Mouse (Mus musculus) adrenal gland, postnatal 0 days (tissue): Measurements from ENCODE around the gene Slc5a6. TPM values are rescaled to one million over a fixed set of nuclear protein-coding genes. Genes with fewer than 3 reads are reported as not detected.

Experiments
- polyA plus RNA-seq: library from polyadenylated mRNA; unstranded; fragments of >200 nt; fragmentation: Nextera tagmentation; extraction: Ambion mirVana; gene quantifications from 2 replicates; pipeline ENCODE4 v1.2.1, GENCODE M21; 2015

The Slc5a6 gene
- 5.9 and 7.6 TPM in 2 replicates for polyA plus RNA-seq

DNA sequence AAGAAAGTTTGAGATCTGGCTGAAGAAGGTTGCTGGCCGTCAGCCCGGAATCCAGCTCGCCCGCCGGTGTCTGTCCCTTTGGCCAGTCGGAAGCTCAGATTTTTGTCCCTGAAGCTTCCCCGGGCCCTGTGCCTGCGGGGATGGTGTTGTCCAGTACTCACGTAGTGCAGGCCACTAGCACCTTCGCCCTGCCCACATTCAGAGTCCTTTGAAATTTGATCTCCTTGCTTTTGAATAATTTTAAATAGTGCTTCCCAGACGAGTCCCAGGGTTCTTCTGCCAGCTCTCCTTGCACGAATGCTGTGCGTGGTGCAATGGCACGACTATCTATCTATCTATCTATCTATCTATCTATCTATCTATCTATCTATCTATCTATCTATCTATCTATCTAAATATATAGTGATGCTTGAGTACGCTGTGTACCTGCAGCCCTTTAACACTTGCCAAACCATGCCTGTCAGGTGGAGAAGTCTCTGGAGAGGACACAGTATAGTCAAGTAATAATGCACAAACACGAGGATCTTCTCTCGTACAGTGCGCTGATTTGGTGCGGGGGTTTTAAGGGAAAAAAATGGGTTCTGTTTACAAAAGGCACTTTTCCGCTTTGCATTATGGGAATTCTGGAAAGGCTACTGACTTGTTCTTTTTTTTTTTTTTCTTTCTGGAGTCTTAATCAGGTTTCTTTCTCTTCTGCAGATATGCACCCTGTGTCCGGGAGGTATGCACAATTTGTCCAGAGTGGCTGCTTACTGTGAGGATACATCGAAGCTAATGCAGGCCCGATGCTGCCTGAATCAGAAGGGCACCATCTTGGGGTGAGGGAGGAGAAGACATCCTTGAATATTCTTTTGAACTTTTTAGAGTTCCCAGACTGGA, at the start of gene Slc5a6:
Slc5a6 (minus strand) TSS at position 162 of the 879 bp plus-strand sequence.

DNA sequence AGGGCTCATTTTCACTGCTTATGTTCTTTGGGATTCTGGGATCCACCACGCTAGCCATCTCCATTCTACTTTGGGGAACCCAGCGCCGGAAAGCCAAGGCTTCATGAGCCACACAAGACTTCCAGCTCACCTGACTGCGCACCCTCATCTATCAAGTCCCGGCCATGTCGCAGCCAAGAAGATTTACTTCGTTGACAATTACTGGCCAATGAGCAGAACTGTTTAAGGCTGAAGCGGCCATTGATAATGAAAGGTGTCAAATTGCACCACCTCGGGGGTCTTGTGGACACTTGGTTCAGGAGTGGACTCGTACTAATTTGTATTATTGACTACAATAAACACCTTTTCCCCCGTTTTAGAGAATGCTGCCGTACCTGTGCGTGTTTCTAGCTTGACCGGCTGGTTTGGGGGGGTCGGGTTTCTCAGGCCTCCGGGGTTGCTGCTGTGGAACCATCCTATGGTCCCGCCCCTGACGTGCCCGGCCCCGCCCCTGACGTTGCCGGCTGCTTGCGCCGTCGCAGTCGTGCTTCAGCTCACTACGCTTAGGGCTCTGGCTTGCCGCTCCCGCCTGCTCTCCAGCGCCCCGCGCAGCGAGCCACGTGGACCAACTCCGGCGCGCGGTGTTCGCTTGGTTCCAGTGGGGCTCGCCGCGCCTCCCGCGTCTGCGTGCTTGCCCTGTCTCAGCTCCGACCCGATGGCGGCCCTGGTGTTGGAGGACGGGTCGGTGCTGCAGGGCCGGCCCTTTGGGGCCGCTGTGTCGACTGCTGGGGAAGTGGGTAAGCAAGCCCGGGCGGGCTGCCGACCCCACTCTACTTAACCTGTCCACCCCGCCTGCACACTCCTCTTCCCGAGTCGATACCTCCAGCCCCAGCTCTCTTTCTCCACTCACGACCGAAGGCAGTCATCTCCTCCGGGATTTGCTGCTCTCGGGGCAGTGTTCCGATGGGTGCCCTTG, 5.8 kb upstream of the Slc5a6 start, which contains the start of gene Cad:
Cad (plus strand) TSS at position 520 of the 955 bp plus-strand sequence.

DNA sequence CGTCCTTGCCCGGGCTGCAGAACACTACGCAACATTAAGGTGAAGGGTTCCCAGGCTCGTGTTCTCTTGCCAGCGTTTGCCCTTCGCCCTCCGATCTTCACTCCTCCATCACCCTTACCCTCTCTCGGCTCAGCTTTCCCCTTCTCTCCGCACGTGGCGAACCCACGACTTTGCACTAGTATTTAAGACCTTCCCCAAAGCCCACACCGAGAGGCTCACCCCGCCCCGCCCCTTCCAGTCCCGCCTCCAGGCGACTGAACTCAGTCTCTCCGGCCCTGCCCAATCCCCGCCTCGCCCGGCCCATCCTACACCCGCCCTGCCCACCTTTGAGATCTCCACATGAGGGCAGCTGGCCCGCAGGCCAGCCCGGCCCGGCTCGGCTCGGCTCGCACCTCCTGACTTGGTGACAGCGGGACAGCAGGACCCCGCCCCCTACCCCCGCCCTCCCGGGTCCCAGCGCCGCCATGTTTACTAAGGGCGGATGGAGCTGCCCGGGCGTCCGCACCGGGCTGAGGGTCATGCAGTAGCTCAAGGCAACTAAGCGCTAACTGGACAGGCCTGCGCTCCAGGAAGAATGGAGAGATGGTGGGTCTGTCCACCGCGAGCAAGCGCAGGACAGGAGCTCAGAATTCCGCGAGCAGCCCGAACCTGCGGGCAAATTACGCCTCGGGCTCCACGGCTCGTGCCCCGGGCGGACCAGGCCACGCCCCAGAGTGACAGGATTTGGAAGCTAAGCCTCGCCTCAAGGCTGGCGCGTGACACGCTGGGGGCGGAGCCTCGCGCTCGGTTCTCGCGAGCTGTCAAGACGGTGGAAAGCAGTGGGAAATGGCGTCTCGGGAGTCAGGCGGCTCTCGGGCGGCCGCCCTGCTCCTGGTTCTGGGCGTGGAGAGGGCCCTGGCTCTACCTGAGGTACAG, 619 bp downstream of the Slc5a6 start, which contains the start of gene Atraid:
Atraid (plus strand) TSS at position 465 of the 915 bp plus-strand sequence.

Other genes starting within 250 kb of the Slc5a6 start
- 36.6 and 38.0 TPM in 2 replicates for gene Mapre3, start 234.3 kb downstream of the Slc5a6 start, polyA plus RNA-seq
- gene Tmem214, start 180.9 kb downstream of the Slc5a6 start, polyA plus RNA-seq: 42.4 and 55.2 TPM in 2 replicates
- 8.5 and 11.6 TPM in 2 replicates for gene Agbl5, start 160.2 kb downstream of the Slc5a6 start, polyA plus RNA-seq
- 572 and 713 TPM in 2 replicates for gene Ost4, start 141.1 kb downstream of the Slc5a6 start, polyA plus RNA-seq
- gene Emilin1, start 135.5 kb downstream of the Slc5a6 start, polyA plus RNA-seq: 101 and 110 TPM in 2 replicates
- 77.2 and 91.1 TPM in 2 replicates for gene Khk, start 127.5 kb downstream of the Slc5a6 start, polyA plus RNA-seq
- 7.9 and 17.1 TPM in 2 replicates for gene Cgref1, start 103.3 kb downstream of the Slc5a6 start, polyA plus RNA-seq
- gene Preb, start 88.6 kb downstream of the Slc5a6 start, polyA plus RNA-seq: 45.1 and 79.5 TPM in 2 replicates
- 0.65 and 0.84 TPM in 2 replicates for gene Tcf23, start 80.3 kb downstream of the Slc5a6 start, polyA plus RNA-seq
- gene Atraid, start 612 bp downstream of the Slc5a6 start, polyA plus RNA-seq: 349 and 399 TPM in 2 replicates
- 3.8 and 4.5 TPM in 2 replicates for gene Cad, start 5.9 kb upstream of the Slc5a6 start, polyA plus RNA-seq
- gene Dnajc5g, start 57.4 kb upstream of the Slc5a6 start, polyA plus RNA-seq: not detected in 2 replicates
- 0.29 and 2.7 TPM in 2 replicates for gene Slc30a3, start 59.3 kb upstream of the Slc5a6 start, polyA plus RNA-seq
- gene Trim54, start 67.8 kb upstream of the Slc5a6 start, polyA plus RNA-seq: 1.3 TPM in 1 of 2 replicates, not detected in the other
- gene Ucn, start 89.9 kb upstream of the Slc5a6 start, polyA plus RNA-seq: not detected in 2 replicates
- gene Mpv17, start 105.3 kb upstream of the Slc5a6 start, polyA plus RNA-seq: 73.8 and 79.7 TPM in 2 replicates
- gene Gm29609, start 131.0 kb upstream of the Slc5a6 start, polyA plus RNA-seq: 0.49 and 1.2 TPM in 2 replicates
- gene Gtf3c2, start 131.2 kb upstream of the Slc5a6 start, polyA plus RNA-seq: 27.2 and 38.0 TPM in 2 replicates
- 84.0 and 115 TPM in 2 replicates for gene Snx17, start 144.3 kb upstream of the Slc5a6 start, polyA plus RNA-seq
- 43.1 and 45.6 TPM in 2 replicates for gene Eif2b4, start 144.5 kb upstream of the Slc5a6 start, polyA plus RNA-seq
- 6.1 and 10.5 TPM in 2 replicates for gene Zfp513, start 153.4 kb upstream of the Slc5a6 start, polyA plus RNA-seq
- 55.4 and 77.7 TPM in 2 replicates for gene Ppm1g, start 171.8 kb upstream of the Slc5a6 start, polyA plus RNA-seq
- 108 and 122 TPM in 2 replicates for gene Nrbp1, start 191.9 kb upstream of the Slc5a6 start, polyA plus RNA-seq
- 1.1 and 1.3 TPM in 2 replicates for gene Gm9970, start 192.3 kb upstream of the Slc5a6 start, polyA plus RNA-seq
- 3.6 and 4.5 TPM in 2 replicates for gene Krtcap3, start 202.8 kb upstream of the Slc5a6 start, polyA plus RNA-seq
- 11.5 and 15.1 TPM in 2 replicates for gene Ift172, start 242.2 kb upstream of the Slc5a6 start, polyA plus RNA-seq
- gene Fndc4, start 247.2 kb upstream of the Slc5a6 start, polyA plus RNA-seq: 14.4 and 20.9 TPM in 2 replicates
- gene Gckr, start 248.5 kb upstream of the Slc5a6 start, polyA plus RNA-seq: 1.1 and 1.9 TPM in 2 replicates